Mouse (Mus musculus) ES-E14 (cell line): ENCODE data around the gene Map3k1.

Experiments used
- CHD2 ChIP-seq: IDR thresholded peaks from 2 replicates; pipeline ENCODE4 v1.6.1; 2014; ENCODE audit warnings: mild to moderate bottlenecking, low read depth, low read length, inconsistent platforms
- HCFC1 ChIP-seq: IDR thresholded peaks from 2 replicates; pipeline ENCODE4 v1.6.1; 2012; ENCODE audit warnings: low read length, inconsistent platforms, borderline replicate concordance; ENCODE audit not compliant: insufficient read depth
- MAFK ChIP-seq: IDR thresholded peaks from 2 replicates; pipeline ENCODE4 v1.6.1; 2014; ENCODE audit warnings: mild to moderate bottlenecking, low read depth, low read length, inconsistent platforms; ENCODE audit not compliant: insufficient read depth
- ZC3H11A ChIP-seq: IDR thresholded peaks from 2 replicates; pipeline ENCODE4 v1.6.1; 2012; ENCODE audit warnings: low read depth, mild to moderate bottlenecking, inconsistent platforms, low read length, borderline replicate concordance
- ZNF384 ChIP-seq: IDR thresholded peaks from 2 replicates; pipeline ENCODE4 v1.6.1; 2012; ENCODE audit warnings: low read depth, low read length, inconsistent platforms

DNA sequence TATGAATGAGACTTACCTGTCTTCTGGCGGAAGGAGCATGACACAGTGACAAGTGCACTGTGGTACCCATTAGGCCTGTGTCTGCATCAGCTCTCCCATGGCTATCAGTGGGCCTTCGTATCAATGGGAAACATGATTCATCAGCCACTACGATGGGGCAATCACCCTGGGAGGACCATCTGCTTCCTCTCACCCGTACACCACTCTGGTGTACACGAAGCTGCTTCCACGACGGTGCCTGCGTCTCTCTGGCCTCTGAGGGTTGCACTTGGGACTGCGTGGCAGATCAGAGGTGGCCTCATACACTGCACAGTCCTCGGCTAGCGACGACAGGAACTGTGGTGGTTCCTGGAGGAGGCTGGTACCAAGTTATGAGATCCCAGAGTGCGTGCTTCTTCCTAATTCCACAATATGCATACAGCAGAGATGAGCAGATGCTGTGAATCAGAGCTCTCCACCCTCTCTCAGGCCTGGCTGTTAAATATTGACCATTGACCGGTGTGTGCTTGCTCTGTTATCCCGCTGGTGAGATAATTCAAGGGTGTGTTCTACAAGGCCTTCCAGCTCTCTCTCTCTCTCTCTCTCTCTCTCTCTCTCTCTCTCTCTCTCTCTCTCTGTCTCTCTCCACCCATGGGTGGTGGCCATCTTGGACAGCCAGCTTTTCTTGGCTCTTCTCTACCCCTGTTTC is 9.6 kb upstream of the Map3k1 start:
- TF ChIP-seq ZC3H11A (no peak), ZNF384 (no peak), CHD2 (no peak), MAFK (no peak), HCFC1 (no peak)
